Mouse (Mus musculus) CD8-positive naive resting alpha-beta T cell, adult 2 months (primary cell): ENCODE data around the gene Ybx2.
A peak's percentile ranks its signal among the peaks of the same experiment; 100 is the strongest.

Source experiments
- DNase-seq, 2 experiments: peaks; one replicate each; pipeline ENCODE4 v3.0.0; 2022; ENCODE audit warnings: low read depth in 2 of 2, low spot score in 2 of 2

The Ybx2 gene

DNA sequence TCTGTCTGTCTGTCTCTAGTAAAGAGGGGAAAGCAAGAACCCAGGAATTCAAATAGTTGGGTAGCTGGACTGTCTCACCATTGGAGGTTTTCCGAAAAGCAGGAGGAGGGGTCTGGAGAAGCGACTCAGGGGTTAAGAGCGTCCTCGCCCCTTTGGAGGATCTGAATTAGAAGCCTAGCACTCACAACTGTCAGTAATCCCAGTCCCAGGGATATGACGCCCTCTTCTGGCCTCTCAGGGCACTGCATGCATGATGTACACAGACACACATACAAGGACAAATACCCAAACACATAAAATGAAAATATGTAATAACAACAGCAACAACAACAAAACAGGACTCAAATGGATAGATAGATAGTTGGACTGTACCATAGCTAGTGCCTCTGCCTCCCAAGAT is 25.0 kb downstream of the Ybx2 start:
- no peak for DNase-seq

DNA sequence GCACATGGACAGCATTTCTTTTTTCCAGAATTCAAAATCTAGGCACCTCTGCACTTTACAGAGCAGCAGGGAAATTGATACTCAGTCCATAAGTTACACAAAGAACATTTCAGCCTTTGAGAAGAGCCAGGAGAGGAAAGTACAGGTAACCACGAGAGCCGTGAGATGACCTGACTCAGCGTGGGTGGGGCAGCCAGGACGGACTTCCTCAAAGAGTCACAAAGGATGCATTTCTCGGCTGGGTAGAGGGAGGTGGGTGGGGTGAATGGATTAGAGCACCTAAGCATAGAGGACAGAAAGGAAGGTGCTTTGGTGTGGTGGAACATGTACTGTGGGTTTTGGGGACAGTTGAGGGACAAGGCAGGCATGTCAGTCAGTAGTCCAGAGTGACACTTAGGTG is 26.2 kb downstream of the Ybx2 start:
- DNase-seq = no peak

- DNase-seq = no peak
These were observed 29.2 kb downstream of the Ybx2 start, which contains the start of gene Cldn7 for GRCm38 (mm10) chr11:69964650-69965270. Gene Cldn7 (plus strand): TSS chr11:69964779.

DNA sequence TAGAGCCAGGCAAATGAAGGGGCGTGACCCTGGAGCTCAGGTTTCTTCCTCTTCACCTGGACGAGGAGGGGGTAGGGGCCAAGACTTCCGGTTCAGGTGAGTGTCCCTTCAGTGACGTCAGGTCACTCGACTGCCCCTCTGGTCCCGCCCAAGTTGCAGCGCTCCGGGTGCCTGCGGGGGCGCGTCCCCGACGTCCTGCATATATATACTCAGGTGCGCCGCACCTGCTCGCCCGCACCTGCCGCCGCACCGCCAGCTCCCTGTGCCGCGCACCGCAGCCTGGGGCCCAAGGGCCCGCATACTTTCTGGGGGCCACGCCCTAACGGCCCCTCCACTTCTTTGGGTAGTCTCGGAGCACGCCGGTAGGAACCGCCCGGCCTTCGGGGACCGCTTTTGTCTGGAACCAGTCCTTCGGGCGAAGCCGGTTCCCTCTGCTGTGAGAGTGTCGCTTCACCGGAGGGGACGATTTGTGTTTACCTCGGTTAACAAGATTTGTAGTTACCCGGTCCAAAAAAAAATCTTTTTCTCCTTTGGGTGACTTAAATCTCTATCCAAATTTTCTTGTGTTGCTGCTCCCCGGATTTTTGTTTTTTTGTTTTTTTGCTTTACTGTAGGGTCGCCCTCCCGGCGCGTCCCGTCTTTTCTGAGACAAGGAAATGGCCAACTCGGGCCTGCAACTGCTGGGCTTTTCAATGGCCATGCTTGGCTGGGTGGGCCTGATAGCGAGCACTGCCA is 29.8 kb downstream of the Ybx2 start:
- no peak for DNase-seq

DNA sequence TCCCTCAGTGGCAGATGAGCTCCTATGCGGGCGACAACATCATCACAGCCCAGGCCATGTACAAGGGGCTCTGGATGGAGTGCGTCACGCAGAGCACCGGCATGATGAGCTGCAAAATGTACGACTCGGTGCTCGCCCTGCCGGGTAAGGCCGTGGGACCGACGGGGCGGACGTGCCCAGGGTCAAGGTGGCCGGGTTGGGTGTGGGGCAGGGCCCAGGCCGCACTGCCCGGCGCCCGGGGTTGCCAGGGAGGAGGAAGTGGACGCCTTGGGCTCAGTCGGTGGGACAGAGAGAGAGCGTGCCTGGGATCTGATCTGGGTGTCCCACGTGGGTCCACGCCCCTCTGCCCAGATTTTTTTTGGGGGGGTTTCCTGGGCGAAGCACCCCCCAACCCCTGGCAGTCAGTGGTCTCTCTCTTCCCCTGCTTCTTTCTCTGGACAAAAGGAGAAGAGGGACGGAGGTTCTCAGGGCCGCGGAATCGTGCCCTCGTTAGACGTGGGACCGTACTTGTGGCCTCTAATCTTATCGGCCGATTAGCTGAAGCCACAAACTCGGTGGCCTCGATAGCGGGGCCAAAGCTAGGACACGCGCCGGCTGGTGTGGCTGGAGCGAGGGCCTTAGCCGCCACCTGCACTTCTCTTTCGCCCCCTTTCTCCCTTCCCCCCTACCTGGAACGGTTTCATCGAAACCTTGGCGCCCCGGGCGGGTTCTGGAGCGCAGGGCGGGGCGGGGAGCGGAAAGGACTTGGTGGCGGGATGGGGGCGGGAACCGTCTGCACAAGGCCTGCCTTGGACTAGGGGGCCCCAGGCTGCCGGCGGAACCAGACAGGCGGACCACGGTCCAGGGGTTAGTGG is 30.6 kb downstream of the Ybx2 start:
- DNase-seq = no peak

DNA sequence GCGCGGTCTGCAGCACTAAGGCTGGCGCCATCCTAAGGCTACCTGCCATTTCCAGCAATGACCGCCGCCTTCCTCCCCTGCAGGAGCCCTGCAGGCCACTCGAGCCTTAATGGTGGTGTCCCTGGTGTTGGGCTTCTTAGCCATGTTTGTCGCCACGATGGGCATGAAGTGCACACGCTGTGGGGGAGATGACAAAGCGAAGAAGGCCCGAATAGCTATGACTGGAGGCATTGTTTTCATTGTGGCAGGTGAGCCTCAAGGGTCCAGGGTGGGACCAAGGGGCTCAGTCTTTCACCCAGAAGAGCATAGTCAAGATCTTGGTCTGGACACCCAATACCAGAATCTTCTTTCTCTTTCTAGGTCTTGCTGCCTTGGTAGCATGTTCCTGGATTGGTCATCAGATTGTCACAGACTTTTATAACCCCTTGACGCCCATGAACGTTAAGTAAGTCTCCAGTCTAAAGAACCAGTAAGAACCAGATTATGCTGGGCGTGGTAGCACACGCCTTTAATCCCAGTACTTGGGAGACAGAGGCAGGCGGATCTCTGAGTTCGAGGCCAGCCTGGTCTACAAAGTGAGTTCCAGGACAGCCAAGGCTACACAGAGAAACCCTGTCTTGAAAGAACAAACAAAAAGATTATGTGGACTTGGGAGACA is 31.4 kb downstream of the Ybx2 start:
- no peak for DNase-seq

DNA sequence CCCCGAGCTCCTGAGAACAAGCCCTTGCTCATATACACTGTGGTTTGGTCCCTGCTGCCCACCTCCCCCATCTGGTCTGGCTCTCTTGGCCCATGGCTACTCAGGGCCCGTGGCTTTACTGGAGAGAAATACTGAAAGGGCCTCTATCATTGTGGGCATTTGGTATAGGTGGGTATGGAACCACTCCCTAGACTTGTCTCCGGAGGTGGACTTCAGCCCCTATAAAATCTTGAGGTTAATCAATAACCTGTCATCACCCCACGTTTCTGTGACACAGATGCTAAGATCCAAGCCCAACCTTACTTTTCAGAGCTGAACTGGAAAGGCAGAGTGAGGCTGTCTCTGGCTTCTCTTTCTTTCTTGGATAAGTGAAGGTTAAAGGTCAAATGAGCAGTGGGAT is 33.2 kb downstream of the Ybx2 start:
- no peak for DNase-seq

DNA sequence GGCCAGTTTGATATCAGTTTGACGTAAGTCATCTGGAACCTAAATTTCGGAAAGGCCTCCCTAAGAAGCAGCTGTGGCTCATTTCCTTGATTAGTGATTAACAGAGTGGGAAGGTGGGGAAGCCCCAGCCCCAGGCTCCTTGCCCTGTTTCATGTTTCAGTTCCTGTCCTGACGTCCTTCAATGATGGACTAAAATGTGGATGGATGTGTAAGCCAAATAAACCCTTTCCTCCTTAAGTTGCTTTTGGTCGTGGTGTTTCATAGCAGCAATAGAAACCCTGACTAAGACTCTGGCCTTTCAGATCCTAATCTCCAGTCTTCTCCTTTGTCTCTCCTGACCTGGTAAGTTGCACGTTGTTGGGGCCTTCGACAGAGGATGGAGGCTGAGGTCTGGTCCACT is 34.6 kb downstream of the Ybx2 start:
- no peak for DNase-seq

DNA sequence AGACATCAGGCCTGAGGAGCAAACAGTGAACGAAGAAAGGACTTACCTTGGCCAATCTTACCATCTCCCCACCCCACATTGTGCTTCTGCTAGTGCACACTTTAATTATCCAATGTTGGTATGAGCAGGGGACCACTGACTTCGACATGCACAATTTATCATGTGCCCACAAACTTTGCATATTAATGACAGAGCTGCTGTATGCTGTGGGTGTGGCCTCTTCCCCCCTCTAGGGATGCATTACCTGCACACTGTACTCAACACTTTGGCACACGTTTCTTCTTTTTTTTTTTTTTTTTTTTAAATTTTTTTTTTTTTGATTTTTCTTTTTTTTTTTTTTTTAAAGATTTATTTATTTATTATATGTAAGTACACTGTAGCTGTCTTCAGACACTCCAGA is 35.2 kb downstream of the Ybx2 start:
- DNase-seq = no peak

DNA sequence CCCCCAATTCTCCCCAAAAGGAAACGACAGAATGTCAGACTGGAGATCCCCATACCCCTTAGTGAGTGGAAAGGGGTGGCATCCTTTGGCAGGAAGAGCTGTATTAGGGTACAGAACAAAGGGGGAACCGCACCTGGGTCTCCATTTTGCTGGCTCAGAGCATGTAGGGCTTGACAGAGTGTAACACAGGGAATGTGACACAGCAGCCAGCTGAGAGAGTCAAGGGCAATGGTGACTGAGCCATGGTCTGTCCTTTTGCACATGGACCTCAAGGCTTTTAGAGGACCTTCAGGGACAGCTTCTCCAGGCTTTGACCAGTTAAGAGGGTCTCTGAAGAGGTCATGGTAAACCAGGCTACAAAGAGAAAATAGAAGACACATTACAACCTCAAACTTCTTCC is 39.3 kb downstream of the Ybx2 start:
- DNase-seq = no peak

- no peak for DNase-seq
These were observed 40.7 kb downstream of the Ybx2 start for GRCm38 (mm10) chr11:69976271-69976670.

DNA sequence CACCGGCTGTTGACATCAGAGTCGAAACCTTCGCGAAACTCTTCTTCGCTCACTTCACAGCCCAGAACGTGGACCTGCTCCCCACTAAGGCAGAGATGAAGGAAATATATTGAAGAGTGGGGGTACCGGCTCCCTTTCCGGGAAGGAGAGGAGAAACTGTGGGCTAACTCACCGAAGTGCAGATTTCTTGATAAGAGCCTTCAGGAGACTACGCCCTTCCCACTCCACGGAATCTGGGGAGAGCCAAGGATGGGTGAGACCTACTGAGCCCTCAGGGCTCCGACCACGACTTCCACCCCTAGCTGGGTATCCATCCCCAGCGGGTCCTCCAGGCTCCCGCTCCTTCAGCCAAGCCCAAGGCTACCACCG is 44.2 kb downstream of the Ybx2 start:
- no peak for DNase-seq

DNA sequence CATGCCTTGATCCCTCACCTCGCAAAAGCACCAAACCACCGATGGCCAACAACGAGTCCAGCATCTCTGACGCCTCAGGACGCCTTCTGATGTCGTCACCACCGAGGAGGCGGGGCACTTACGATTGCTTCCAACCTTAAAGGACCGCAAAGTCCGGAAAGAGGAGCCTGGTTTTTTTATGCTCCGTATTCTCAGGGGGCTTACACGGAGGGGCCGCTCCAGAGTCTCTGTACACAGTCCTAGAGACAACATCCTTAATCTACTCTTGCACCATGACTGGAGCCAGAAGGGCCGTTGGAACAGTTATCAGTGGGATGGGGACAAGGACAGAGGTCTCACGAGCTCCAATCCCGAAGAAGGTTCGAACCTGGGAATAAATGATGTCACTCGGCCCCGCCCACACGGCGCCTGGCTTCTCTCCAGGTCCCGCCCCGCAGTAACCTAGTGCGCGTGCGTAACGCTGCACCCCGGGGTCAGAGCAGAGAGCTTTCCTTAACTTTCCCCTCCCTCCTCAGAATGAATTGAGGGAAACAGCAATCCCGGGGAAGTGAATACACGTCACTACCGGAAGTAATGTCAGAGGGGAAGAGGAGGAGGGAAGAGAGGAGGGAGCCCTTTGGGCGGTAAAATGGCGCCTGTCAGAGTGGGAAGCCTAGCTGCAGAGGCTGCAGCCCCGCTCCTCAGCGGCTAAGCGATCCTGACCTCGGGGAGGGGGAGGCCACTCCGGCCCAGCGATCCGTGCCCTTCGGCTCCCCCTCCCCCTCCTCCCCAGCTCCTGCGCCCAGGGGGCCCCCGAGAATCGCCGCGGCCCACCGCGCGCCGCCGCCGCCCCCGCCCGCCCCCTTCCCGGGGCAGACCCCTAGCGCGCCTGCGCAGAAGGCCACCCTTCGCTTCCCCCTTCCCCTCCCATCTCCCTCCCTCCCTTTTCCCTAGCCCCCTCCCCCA is 44.9 kb downstream of the Ybx2 start:
- DNase-seq = peak; percentile 77 to 90

DNA sequence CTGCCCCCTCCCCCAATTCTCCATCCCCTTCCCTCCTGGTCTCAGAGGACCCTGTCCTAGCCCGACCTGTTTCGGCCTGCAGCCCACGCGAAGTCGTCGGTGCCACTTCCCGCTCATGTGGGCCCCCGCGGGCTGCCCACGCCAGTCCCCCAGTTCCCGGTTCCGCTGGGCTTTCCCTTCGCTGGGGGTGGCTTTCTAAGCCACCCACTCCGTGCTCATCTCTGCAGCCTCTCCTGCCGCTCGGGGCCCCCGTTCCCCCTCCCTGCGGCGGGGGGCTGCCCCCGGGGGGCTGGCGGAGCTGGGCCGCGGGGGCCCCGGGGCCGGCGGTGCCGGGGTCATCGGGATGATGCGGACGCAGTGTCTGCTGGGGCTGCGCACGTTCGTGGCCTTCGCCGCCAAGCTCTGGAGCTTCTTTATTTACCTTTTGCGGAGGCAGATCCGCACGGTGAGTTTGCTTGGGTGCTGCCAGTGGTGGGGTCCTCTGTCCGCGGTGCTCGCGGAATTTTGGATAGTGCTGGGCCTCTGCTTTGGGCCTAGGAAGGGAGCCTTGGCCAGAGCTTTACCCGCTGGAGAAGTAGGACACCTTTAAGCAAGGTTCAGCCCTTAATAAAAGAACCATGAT is 45.7 kb downstream of the Ybx2 start, which contains the start of gene Ctdnep1:
Gene Ctdnep1, plus strand, starts transcription at position 16 of the 622 bp plus-strand sequence.
- no peak for DNase-seq

GRCm38 (mm10) chr11:69982225-69982624 is 46.6 kb downstream of the Ybx2 start, which contains the start of gene Elp5:
Gene Elp5 (minus strand): TSS chr11:69982517.
- DNase-seq = no peak

GRCm38 (mm10) chr11:69982877-69983276 is 47.3 kb downstream of the Ybx2 start:
- no peak for DNase-seq

DNA sequence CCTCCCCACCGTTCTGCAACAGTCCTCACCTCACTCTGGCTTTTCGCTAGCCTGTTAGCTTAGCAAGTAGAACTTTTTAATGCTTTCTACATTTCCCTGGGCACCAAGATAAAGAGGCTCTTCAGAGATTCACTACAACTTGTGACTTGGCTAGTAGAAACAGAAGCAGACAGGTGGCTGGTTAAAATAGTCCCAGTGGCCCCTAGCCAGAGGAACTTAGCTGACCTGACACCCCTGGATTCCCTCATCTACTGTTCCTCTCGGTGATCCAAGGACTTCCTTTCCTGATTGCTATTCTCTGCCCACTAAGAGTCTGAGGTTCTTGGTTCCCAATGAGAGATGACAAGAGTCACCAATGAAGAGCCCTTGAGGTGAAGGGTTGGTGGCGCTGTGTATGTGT is 47.8 kb downstream of the Ybx2 start:
- no peak for DNase-seq

- no peak for DNase-seq
These were observed 48.8 kb downstream of the Ybx2 start for GRCm38 (mm10) chr11:69984431-69984830.

- DNase-seq = no peak
These were observed 54.4 kb downstream of the Ybx2 start for GRCm38 (mm10) chr11:69989949-69990348.
